Mouse (Mus musculus): ENCODE measurements around the gene Iffo2. TPM values are rescaled to one million over a fixed set of nuclear protein-coding genes. Genes with fewer than 3 reads are reported as not detected.

Iffo2 gene
- total RNA-seq, 2 experiments from 2014 or later: 15.3 to 18.0 TPM

DNA sequence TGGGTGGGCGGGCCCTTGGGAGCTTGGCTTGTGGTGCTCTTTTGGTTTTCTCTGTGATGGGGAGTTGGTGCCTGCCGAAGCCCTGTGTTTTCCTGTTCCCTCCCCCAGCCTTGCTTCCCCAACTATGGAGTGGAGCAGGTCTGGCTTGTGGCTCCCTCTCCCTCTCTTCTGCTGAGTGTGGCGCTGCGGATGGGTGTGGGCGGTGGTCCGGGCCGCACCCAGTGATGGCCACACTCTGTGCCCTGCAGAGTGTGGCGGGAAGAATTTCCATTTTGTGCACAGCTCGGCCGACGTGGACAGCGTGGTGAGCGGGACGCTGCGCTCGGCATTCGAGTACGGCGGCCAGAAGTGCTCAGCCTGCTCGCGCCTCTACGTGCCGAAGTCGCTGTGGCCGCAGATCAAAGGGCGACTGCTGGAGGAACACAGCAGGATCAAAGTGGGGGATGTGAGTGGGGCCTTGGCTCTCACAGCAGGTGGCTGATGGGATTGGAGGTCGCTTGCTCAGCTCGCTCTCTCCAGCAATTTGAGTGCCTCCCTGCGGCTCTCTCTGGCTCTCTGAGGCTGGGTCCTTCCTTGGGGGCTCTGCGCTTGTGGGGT lies 111.6 kb downstream of the Iffo2 start:
- DNase-seq: no peak

DNA sequence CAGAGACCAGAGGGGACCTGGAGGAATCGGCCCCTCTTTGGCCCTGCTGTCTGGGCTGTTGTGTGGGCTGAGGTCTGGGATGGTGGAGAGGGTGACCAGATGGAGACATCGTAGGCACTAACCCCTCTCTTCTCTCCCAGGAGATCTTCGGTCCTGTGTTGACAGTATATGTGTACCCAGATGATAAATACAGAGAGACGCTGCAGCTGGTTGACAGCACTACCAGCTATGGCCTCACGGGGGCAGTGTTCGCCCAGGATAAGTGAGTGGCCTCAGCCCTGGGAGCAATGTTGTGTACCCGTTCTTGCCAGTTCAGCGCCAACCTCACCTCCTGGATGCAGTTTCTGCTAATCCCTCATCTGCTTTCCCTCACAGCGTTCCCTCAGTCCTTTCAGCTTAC lies 113.6 kb downstream of the Iffo2 start:
- peak; percentile 77 to 78 for DNase-seq

DNA sequence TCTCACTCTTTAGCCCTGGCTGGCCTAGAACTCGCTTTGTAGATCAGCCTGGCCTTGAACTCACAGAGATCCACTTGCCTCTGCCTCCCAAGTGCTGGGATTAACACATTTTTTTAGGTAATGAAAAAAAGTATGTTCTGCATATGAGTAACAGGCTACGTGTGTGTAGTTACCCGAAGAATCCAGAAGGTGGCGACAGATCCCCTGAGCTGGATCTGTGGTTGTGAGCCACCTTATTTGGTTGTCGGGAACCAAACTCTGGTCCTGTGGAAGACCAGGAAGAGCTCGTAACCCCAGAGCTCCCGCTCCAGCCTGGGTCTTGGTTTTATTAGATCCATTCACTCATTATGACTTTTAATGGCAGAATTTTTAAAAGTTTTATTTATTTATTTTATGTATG lies 116.6 kb downstream of the Iffo2 start:
- no peak for DNase-seq

DNA sequence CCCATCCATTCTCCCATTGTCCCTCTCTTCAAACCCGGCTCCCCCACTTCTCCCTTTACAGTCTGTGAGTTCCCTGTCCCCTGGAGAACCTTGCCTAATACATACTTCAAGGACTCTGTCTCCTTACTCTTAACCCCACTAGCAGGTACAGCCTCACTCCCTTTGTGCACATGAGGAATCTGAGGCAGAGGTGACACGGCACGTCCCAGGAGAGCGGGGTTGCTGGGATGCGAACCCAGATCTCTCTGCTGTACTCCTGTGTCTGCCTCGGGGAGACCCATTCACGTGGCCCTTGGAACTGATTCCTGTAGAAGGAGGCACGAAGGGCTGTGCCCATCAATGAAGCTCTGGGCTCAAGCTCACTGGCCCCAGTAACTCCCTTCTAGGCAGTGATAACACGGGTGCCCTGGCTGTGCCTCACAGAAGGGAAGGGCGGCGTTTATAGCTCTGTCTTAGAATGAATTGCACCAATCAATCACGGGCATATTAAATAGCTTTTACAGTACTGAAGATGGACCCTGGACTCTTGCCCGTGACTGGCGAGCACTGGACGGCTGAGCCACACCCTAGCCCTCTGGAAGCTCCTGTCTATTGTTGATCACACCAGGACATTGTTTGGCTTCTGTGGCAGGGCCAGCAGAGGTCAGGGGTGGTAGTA lies 119.9 kb downstream of the Iffo2 start:
- DNase-seq: no peak

DNA sequence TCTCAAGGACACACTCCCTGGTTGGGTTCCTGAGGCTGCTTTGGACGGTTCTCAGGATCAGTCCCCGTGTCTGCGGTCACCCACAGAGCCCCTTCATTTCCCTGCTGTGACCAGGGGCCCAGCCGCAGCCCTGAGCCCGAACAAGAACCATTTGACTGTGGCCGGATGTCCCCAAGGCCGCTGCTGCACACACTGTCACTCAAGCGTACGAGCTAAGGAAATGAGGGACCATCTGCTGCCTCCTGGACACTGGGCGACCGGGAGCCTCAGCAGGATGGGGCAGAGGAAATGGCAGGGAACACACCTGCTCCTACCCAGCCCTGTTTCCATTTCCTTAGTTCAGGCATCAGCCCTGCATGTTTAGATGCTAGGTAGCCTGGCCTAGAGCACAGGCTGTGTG lies 120.6 kb downstream of the Iffo2 start:
- no peak for DNase-seq

DNA sequence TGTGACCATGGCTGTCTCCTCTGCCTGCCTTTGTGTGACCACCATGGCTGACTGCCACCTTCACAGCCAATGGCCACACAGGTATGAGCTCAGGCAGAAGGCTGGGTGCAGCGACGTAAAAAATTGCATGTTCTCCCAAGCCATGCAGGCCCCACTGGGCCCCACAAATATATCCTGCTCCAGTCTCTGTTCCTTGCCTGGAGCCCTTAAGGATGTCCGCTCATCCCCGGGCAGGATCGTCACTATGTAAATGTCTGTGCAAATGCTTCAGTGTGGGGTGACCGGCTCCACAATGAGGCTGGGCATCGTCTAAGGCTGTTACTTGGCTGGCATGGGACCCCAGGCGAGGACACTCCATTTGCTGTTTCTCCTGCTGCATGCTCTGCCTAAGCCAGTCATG lies 122.9 kb downstream of the Iffo2 start, which contains the start of gene Tas1r2:
Gene Tas1r2 (plus strand): TSS at position 301 of the 400 bp plus-strand sequence.
- no peak for DNase-seq

DNA sequence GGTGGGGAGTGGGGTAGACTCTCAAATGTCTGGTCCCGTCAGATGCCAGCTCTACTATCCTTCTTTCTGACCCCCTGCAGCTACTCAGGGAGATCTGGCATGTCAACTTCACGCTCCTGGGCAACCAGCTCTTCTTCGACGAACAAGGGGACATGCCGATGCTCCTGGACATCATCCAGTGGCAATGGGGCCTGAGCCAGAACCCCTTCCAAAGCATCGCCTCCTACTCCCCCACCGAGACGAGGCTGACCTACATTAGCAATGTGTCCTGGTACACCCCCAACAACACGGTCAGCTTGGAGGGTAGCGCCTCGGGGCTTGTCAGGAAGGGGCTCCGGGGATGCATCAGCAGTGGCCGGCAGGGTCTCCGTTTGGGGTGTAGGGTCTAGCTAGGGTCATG lies 131.5 kb downstream of the Iffo2 start:
- DNase-seq: no peak

DNA sequence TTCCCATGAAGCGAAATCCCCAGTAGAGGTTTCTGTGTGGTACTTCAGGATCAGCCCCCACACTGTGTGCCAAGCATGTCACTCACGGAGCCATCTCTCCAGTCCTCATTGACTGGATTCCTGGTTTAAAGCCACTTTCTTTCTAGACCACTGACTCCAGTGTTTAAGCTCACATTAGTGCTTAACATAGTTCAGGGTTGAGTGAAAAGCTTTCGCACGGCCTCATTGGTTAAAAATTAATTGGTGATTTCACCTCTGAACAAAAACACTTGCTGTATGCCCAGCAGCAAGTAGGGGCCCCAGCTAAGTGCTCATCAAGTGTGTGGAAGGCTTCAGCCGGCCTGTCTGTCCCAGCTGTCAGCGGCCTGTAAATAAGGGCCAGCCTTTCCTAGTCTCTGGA lies 137.3 kb downstream of the Iffo2 start:
- no peak for DNase-seq

DNA sequence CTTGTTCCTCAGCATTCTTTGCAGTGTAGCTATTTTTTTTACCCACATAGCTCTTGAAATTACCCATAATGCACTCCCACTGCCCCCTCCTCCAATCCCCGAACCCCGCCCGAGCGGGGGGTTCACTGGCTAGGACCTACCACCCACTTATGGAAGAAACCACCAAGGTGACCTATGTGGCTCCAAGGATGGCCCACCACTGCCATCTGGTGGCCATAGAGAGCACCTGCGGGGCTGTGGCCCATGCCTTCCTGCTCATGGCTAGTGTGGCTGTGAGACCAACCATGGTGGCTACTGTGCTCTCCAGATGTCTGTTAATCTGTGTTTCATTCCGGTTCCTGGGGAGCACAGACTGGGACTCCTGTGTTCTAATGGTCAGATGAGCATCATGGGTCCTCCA lies 139.5 kb downstream of the Iffo2 start:
- DNase-seq: peak; percentile 21 to 38

Small RNA genes lying within 50 kb of the gene (microRNA-seq; reads per million reads assigned to microRNA genes)
- 0 reads per million in 2 experiments for gene Gm25571
- 1.7 to 3.0 reads per million in 2 experiments for gene Mir7020

Other genes with a start within 250 kb of the Iffo2 start
- gene Pqlc2, start 219.8 kb upstream of the Iffo2 start, total RNA-seq (2021): 10 to 100 TPM; 11.9 to 13.2 TPM
- 10 to 100 TPM; 32.1 to 32.3 TPM for gene Akr7a5, start 219.8 kb upstream of the Iffo2 start, total RNA-seq (2021)
- 10 to 100 TPM; 48.1 to 48.3 TPM for gene Mrto4, start 178.0 kb upstream of the Iffo2 start, total RNA-seq (2021)
- 10 to 100 TPM; 87.9 to 89.8 TPM for gene Emc1, start 178.0 kb upstream of the Iffo2 start, total RNA-seq (2021)
- 100 to 1,000 TPM; 149 to 168 TPM for gene Ubr4, start 177.9 kb upstream of the Iffo2 start, total RNA-seq (2021)
- not detected for gene Gm21969, start 72.6 kb downstream of the Iffo2 start, total RNA-seq (2021)
- gene Aldh4a1, start 92.3 kb downstream of the Iffo2 start, total RNA-seq (2021): 10 to 100 TPM; 19.0 to 20.1 TPM
- not detected for gene Tas1r2, start 123.0 kb downstream of the Iffo2 start, total RNA-seq (2021)